Mouse (Mus musculus) heart, embryonic 13.5 days (tissue): Measurements from ENCODE around the gene Npr1. TPM values are rescaled to one million over a fixed set of nuclear protein-coding genes. Genes with fewer than 3 reads are reported as not detected.

Experiments used
- ATAC-seq: fragments of 200-750 bp; cut with Nextera tagmentation; 2 replicates; pipeline ENCODE4 v1.8.0; 2017; ENCODE audit warnings: moderate TSS enrichment; ENCODE audit not compliant: insufficient number of reproducible peaks, low FRiP score, low TSS enrichment; ENCODE audit errors: extremely low read depth
- H3K27ac ChIP-seq: fragments of 300-500 bp; sonication (generic); replicated peaks from 2 replicates; pipeline ENCODE4 v1.5.1; 2015; ENCODE audit warnings: moderate library complexity, mild to moderate bottlenecking, inconsistent platforms
- H3K27me3 ChIP-seq: fragments of 300-500 bp; sonication (generic); replicated peaks from 2 replicates; pipeline ENCODE4 v1.6.1; 2015; ENCODE audit warnings: mild to moderate bottlenecking, inconsistent platforms
- H3K36me3 ChIP-seq: fragments of 300-500 bp; sonication (generic); 2 replicates; pipeline ENCODE4 v1.6.1; 2015; ENCODE audit warnings: mild to moderate bottlenecking, inconsistent platforms
- H3K4me1 ChIP-seq: fragments of 300-500 bp; sonication (generic); 2 replicates; pipeline ENCODE4 v1.6.1; 2015; ENCODE audit warnings: inconsistent platforms
- H3K4me2 ChIP-seq: fragments of 300-500 bp; sonication (generic); 2 replicates; pipeline ENCODE4 v1.6.1; 2015; ENCODE audit warnings: inconsistent platforms, mild to moderate bottlenecking, moderate library complexity
- H3K4me3 ChIP-seq: fragments of 300-500 bp; sonication (generic); 2 replicates; pipeline ENCODE4 v1.5.1; 2015; ENCODE audit warnings: moderate library complexity, mild to moderate bottlenecking, inconsistent platforms
- H3K9ac ChIP-seq: fragments of 300-500 bp; sonication (generic); 2 replicates; pipeline ENCODE4 v1.6.1; 2015; ENCODE audit warnings: inconsistent platforms, mild to moderate bottlenecking, moderate library complexity
- H3K9me3 ChIP-seq: fragments of 300-500 bp; sonication (generic); 2 replicates; pipeline ENCODE4 v1.6.1; 2016; ENCODE audit warnings: inconsistent platforms
- WGBS: fragments of 180-500 bp; shearing (Covaris S2); methylation state at CpG from one replicate; pipeline ENCODE4 v1.1.7; 2015; ENCODE audit warnings: mixed read lengths; 5-methylcytosine and 5-hydroxymethylcytosine counted together
- polyA plus RNA-seq: library from polyadenylated mRNA; unstranded; fragments of >200 nt; fragmentation: Nextera tagmentation; extraction: Ambion mirVana; gene quantifications from 2 replicates; pipeline ENCODE4 v1.2.1, GENCODE M21; 2015

Npr1 gene
- polyA plus RNA-seq, 1 experiment from 2014 or later: 11.4 TPM

DNA sequence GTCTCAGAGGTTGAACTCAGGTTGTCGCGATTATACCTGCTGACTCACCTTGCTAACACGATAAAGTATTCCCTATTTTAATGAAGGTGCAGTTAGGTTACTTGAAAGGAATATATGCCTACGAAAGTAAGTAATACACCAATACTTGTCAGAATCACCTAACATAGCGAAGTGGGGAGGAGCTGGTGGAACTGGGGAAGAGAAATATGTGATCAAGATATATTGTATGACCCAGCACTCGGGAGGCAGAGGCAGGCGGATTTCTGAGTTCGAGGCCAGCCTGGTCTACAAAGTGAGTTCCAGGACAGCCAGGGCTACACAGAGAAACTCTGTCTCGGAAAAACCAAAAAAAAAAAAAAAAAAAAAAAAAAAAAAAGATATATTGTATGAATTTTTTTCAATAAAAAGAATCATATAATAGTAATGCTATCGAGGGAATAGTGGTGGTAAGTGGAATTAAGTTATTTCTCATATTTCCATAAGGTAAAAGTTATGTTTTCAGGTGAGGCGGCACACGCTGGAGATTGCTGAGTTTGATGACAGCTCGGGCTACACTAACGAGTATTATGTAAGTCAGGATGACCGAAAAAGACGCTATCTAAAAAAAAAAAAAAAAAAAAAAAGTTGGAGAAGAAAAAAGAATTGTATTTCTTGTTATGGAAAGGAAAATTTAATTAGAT is 9.6 kb upstream of the Npr1 start:
- peak overlapping the region; percentile 48 for H3K4me3 ChIP-seq
- 39% methylated on average over 16 of the region's 16 CpGs for WGBS
- no peak for ATAC-seq

DNA sequence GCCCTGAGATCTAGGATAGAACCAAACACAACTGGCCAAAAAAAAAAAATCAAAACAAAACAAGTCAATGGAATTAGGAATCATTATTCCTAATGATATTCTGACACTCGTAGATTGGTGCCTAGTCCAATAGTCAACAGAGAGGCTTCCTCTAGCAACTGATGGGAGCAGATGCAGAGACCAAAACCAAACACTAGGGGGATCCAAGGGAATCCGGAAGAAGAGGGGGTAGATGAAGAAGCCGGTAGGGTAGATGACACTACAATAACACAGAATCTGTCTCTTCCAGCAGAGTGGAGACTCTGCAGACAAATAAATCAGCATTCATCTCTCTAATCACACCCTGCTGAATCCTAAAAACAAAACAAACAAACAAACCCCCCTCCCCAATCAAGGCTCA is 6.5 kb upstream of the Npr1 start:
- Histone ChIP-seq H3K4me3 (no peak overlapping the region), H3K27me3 (no peaks in the 10 kb centered on the region), H3K27ac (no peak overlapping the region), H3K36me3 (no peaks in the 10 kb centered on the region), H3K9me3 (no peaks in the 10 kb centered on the region), H3K4me1 (peaks cover 6% of the 10 kb centered on the region), H3K4me2 (no peak overlapping the region), H3K9ac (no peak overlapping the region)
- no peak for ATAC-seq
- WGBS: 22% methylated on average over 3 of the region's 3 CpGs

More for the DNA sequence above, 9.6 kb upstream of the Npr1 start:
- Histone ChIP-seq H3K9ac (no peak overlapping the region), H3K9me3 (no peaks in the 10 kb centered on the region), H3K4me2 (peak overlapping the region; percentile 63), H3K36me3 (peaks cover 31% of the 10 kb centered on the region), H3K27me3 (no peaks in the 10 kb centered on the region), H3K27ac (no peak overlapping the region), H3K4me1 (peaks cover 12% of the 10 kb centered on the region)

DNA sequence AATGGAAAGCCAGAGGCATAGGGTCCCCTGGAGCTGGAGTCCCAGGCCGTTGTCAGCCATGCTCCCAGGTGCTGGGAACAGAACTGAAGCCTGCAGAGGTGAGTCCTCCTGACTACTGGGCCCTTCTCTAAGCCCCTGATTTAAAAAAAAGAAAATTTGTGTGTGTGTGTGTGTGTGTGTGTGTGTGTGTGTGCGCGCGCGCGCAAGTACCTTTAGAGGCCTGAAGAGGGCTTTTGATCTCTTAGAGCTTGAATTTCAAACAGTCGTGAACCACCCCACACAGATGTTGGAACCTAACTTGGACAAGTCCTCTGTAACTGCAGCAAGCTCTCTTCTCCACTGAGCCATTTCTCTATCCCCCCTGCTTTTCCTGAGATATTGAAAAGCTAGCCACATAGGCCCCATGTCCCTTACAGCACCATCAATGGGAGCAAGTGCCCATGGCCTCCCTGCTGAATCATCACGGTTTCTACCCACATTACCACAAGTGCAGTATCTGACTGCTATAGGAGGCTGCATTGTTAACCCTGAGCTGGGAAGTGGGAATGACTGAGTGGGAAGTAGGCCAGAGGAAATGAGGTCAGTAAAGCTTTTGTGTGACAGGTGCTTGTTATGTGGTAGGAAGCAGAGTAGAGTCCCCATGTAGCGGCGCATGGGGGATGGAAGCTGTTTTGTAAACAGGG is 2.1 kb upstream of the Npr1 start:
- H3K4me2 ChIP-seq: no peak overlapping the region
- H3K27me3 ChIP-seq: peaks cover 36% of the 10 kb centered on the region
- H3K9ac ChIP-seq: no peak overlapping the region
- H3K4me3 ChIP-seq: no peak overlapping the region
- ATAC-seq: no peak
- H3K9me3 ChIP-seq: no peaks in the 10 kb centered on the region
- H3K36me3 ChIP-seq: no peaks in the 10 kb centered on the region
- H3K27ac ChIP-seq: no peak overlapping the region
- H3K4me1 ChIP-seq: peaks cover 21% of the 10 kb centered on the region
- 90% methylated on average over 10 of the region's 10 CpGs for WGBS

- Histone ChIP-seq H3K36me3 (no peaks in the 10 kb centered on the region), H3K9ac (peak overlapping the region; percentile 82), H3K9me3 (no peaks in the 10 kb centered on the region), H3K27ac (no peak overlapping the region), H3K4me2 (peak overlapping the region; percentile 97), H3K4me1 (peaks cover 26% of the 10 kb centered on the region), H3K4me3 (peak overlapping the region; percentile 66), H3K27me3 (peaks cover 41% of the 10 kb centered on the region)
- WGBS: under 1% methylated on average over 15 of the region's 15 CpGs
- no peak for ATAC-seq
Observed at GRCm38 (mm10) chr3:90466311-90466766, 673 bp upstream of the Npr1 start.

GRCm38 (mm10) chr3:90465081-90465685 is 483 bp downstream of the Npr1 start:
- Histone ChIP-seq H3K36me3 (no peaks in the 10 kb centered on the region), H3K4me1 (peaks cover 26% of the 10 kb centered on the region), H3K4me2 (peak overlapping the region; percentile 97), H3K4me3 (peak overlapping the region; percentile 66), H3K27ac (0 out of 2 replicates have a peak overlapping the region, but pooled peaks have one; percentile 20), H3K27me3 (peaks cover 41% of the 10 kb centered on the region), H3K9ac (peak overlapping the region; percentile 82), H3K9me3 (no peaks in the 10 kb centered on the region)
- WGBS: 1% methylated on average over 75 of the region's 75 CpGs
- no peak for ATAC-seq

GRCm38 (mm10) chr3:90464552-90465080 is 1.1 kb downstream of the Npr1 start:
- H3K27me3 ChIP-seq: peaks cover 43% of the 10 kb centered on the region
- 12% methylated on average over 37 of the region's 37 CpGs for WGBS
- H3K27ac ChIP-seq: 0 out of 2 replicates have a peak overlapping the region, but pooled peaks have one; percentile 20
- no peaks in the 10 kb centered on the region for H3K36me3 ChIP-seq
- H3K4me1 ChIP-seq: peaks cover 26% of the 10 kb centered on the region
- peak overlapping the region; percentile 66 for H3K4me3 ChIP-seq
- H3K9me3 ChIP-seq: no peaks in the 10 kb centered on the region
- peak overlapping the region; percentile 97 for H3K4me2 ChIP-seq
- no peak for ATAC-seq
- peak overlapping the region; percentile 82 for H3K9ac ChIP-seq

DNA sequence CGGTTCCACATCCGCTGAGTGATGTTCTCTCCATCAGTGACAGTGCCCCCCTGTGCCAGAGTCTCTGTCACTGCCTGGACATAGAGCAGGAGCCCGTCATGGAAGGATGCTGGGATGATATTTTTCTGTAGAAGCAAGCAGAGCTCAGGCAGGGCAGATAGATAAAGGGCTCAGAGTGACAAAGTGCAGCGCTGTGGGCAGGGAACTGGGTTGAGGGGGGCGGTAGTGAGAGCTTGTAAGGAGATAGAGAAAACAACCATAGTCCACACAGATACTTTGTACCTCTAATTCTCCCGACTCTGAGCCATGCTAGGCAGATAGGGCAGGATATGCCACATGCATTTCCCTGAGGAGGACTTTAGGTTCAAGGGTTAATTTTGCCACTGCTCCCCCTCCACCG is 3.1 kb downstream of the Npr1 start:
- no peak for ATAC-seq
- H3K4me1 ChIP-seq: peaks cover 26% of the 10 kb centered on the region
- H3K27me3 ChIP-seq: peaks cover 43% of the 10 kb centered on the region
- peak overlapping the region; percentile 62 for H3K9ac ChIP-seq
- no peaks in the 10 kb centered on the region for H3K9me3 ChIP-seq
- H3K4me2 ChIP-seq: peak overlapping the region; percentile 97
- H3K27ac ChIP-seq: no peak overlapping the region
- 19% methylated on average over 7 of the region's 7 CpGs for WGBS
- H3K36me3 ChIP-seq: no peaks in the 10 kb centered on the region
- peak overlapping the region; percentile 23 for H3K4me3 ChIP-seq

DNA sequence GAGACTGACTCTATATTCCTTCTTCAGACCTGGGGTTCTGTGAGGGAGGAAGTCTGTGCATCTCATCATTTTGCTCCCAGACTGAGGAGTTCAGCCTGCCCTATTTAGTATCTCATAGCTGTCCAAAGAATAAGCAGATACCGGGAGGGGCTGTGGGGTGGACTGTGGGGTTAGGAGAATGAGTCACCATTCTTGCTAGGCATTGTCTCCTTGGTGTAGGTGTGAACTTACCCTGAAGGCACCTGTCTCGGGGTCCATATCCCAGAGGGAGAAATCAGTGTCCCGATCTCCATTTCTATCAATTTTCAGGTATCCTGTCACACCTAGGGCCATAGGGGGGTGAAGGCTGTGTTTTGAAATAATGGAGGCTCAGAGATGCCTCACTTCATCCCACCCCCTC is 3.7 kb downstream of the Npr1 start:
- 79% methylated on average over 3 of the region's 3 CpGs for WGBS
- H3K9ac ChIP-seq: no peak overlapping the region
- peaks cover 26% of the 10 kb centered on the region for H3K4me1 ChIP-seq
- H3K9me3 ChIP-seq: no peaks in the 10 kb centered on the region
- H3K36me3 ChIP-seq: no peaks in the 10 kb centered on the region
- H3K27me3 ChIP-seq: peaks cover 43% of the 10 kb centered on the region
- no peak for ATAC-seq
- H3K27ac ChIP-seq: no peak overlapping the region
- H3K4me3 ChIP-seq: no peak overlapping the region
- no peak overlapping the region for H3K4me2 ChIP-seq

GRCm38 (mm10) chr3:90460315-90460714 is 5.4 kb downstream of the Npr1 start:
- Histone ChIP-seq H3K4me2 (no peak overlapping the region), H3K4me3 (no peak overlapping the region), H3K9me3 (no peaks in the 10 kb centered on the region), H3K27me3 (peaks cover 33% of the 10 kb centered on the region), H3K9ac (no peak overlapping the region), H3K36me3 (no peaks in the 10 kb centered on the region), H3K27ac (no peak overlapping the region), H3K4me1 (peaks cover 18% of the 10 kb centered on the region)
- 60% methylated on average over 5 of the region's 5 CpGs for WGBS
- ATAC-seq: no peak

GRCm38 (mm10) chr3:90459727-90460126 is 5.9 kb downstream of the Npr1 start:
- Histone ChIP-seq H3K36me3 (no peaks in the 10 kb centered on the region), H3K9ac (no peak overlapping the region), H3K27ac (no peak overlapping the region), H3K9me3 (no peaks in the 10 kb centered on the region), H3K4me2 (no peak overlapping the region), H3K4me3 (no peak overlapping the region), H3K4me1 (peaks cover 13% of the 10 kb centered on the region), H3K27me3 (peaks cover 27% of the 10 kb centered on the region)
- WGBS: 67% methylated on average over 9 of the region's 9 CpGs
- ATAC-seq: no peak

GRCm38 (mm10) chr3:90454931-90455330 is 10.7 kb downstream of the Npr1 start:
- Histone ChIP-seq H3K9me3 (no peaks in the 10 kb centered on the region), H3K4me2 (no peak overlapping the region), H3K27me3 (peaks cover 2% of the 10 kb centered on the region; the same call in 1 of the 2 replicates), H3K9ac (no peak overlapping the region), H3K4me3 (no peak overlapping the region), H3K4me1 (peaks cover 14% of the 10 kb centered on the region), H3K27ac (no peak overlapping the region), H3K36me3 (no peaks in the 10 kb centered on the region)
- 86% methylated on average over 14 of the region's 14 CpGs for WGBS
- ATAC-seq: no peak
